Comparison of ENCODE assay signal across 29 mouse cellular contexts in the genomic region with DNA sequence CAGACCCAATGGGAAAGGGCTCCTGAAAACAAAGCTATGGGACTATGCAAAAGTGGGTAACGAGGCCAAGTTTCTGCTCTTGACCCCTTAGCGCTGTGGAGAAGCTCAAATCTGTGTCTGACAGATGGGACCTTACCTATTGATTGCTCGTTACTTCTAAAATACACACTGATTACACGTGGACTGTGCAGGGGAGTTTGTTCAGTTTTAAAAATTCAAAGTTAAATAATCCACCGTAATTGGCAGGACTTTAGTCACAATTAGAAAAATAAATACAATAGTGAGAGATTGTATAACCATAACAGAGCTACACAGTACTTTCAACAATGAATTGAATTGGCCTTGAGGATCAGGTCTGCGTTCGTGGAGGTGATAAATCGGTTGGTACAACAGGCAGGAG.
"Had no signal": no experiment of that assay in that cellular context is flagged by ENCODE, and none has a peak within 500 bp of the region (broad histone marks: within the 10 kb centered on the region; RNA-seq: fewer than 3 reads in every experiment).

No protein-coding gene starts in this region.

- H3K9me3 ChIP-seq: embryonic facial prominence, embryonic 10.5 days; embryonic facial prominence, embryonic 12.5 days; embryonic facial prominence, embryonic 13.5 days; embryonic facial prominence, embryonic 15.5 days; forebrain, embryonic 10.5 days; forebrain, embryonic 12.5 days; forebrain, embryonic 13.5 days; forebrain, embryonic 15.5 days had no signal

- H3K4me1 ChIP-seq: embryonic facial prominence, embryonic 10.5 days; embryonic facial prominence, embryonic 12.5 days had no signal

- H3K36me3 ChIP-seq: embryonic facial prominence, embryonic 10.5 days; embryonic facial prominence, embryonic 12.5 days; embryonic facial prominence, embryonic 13.5 days; embryonic facial prominence, embryonic 15.5 days; forebrain, embryonic 10.5 days; forebrain, embryonic 12.5 days; forebrain, embryonic 15.5 days had no signal

- H3K4me3 ChIP-seq: embryonic facial prominence, embryonic 10.5 days; embryonic facial prominence, embryonic 12.5 days; embryonic facial prominence, embryonic 13.5 days; embryonic facial prominence, embryonic 15.5 days; erythroblast, embryonic 14.5 days; forebrain, embryonic 10.5 days; forebrain, embryonic 12.5 days; forebrain, embryonic 13.5 days; forebrain, embryonic 15.5 days; gastrocnemius, adult 2 months; heart, adult 2 months had no signal

- H3K27ac ChIP-seq: embryonic facial prominence, embryonic 10.5 days; embryonic facial prominence, embryonic 12.5 days; embryonic facial prominence, embryonic 13.5 days; embryonic facial prominence, embryonic 15.5 days; forebrain, embryonic 10.5 days; forebrain, embryonic 12.5 days; forebrain, embryonic 13.5 days; forebrain, embryonic 15.5 days; gastrocnemius, adult 2 months; heart, adult 2 months had no signal

- ATAC-seq: forebrain, embryonic 13.5 days; forebrain, embryonic 14.5 days; forebrain, embryonic 15.5 days; forebrain, embryonic 16.5 days; forebrain, postnatal 0 days had no signal

- H3K4me2 ChIP-seq: embryonic facial prominence, embryonic 12.5 days; embryonic facial prominence, embryonic 13.5 days; embryonic facial prominence, embryonic 15.5 days; forebrain, embryonic 12.5 days; forebrain, embryonic 13.5 days; forebrain, embryonic 15.5 days had no signal

- DNase-seq: cerebellum, adult 2 months; cerebellum, adult 8-10 months; cerebellum, adult 9-10 months; cerebellum, adult 9-11 months; cerebellum, postnatal 10 days; cerebellum, postnatal 14 days; cerebellum, postnatal 25 days; cerebellum, postnatal 36 days; embryo, embryonic 11 days; forebrain, postnatal 0 days; gastrocnemius, adult 2 months; gastrocnemius, postnatal 10 days; gastrocnemius, postnatal 14 days; gastrocnemius, postnatal 25 days; gastrocnemius, postnatal 36 days; heart, adult 11 months; heart, adult 18-20 months; heart, adult 2 months had no signal

- H3K27me3 ChIP-seq: embryonic facial prominence, embryonic 12.5 days; embryonic facial prominence, embryonic 13.5 days; embryonic facial prominence, embryonic 15.5 days; forebrain, embryonic 12.5 days; forebrain, embryonic 13.5 days; forebrain, embryonic 15.5 days had no signal

- H3K9ac ChIP-seq: embryonic facial prominence, embryonic 12.5 days; embryonic facial prominence, embryonic 13.5 days; embryonic facial prominence, embryonic 15.5 days; forebrain, embryonic 12.5 days; forebrain, embryonic 13.5 days; forebrain, embryonic 15.5 days; forebrain, postnatal 0 days had no signal
